Mouse (Mus musculus) left cerebral cortex, postnatal 14 days (tissue): ENCODE results near the gene Lhpp. TPM values are rescaled to one million over a fixed set of nuclear protein-coding genes. Genes with fewer than 3 reads are reported as not detected.

ENCODE experiments used
- DNase-seq, 2 experiments: peaks; one replicate each; pipeline ENCODE4 v3.0.0; 2021 to 2022; ENCODE audit warnings: low spot score in 2 of 2, mixed read lengths in 1 of 2
- intact Hi-C: fragments of 180-260 bp; cut with DNase I; formaldehyde crosslinking; loops from one replicate; pipeline ENCODE4 v1.15.1; 2025
- total RNA-seq, 2 experiments: library from RNA; stranded (reverse); gene quantifications; 2 replicates each; pipeline ENCODE4 v1.2.3; 2021

Gene Lhpp
- total RNA-seq, 2 experiments from 2014 or later, result 20.5 to 21.8 TPM

- no peak for DNase-seq
- intact Hi-C loops, result no loop called here
Observed at GRCm38 (mm10) chr7:132723906-132724305, 113.5 kb downstream of the Lhpp start.

DNA sequence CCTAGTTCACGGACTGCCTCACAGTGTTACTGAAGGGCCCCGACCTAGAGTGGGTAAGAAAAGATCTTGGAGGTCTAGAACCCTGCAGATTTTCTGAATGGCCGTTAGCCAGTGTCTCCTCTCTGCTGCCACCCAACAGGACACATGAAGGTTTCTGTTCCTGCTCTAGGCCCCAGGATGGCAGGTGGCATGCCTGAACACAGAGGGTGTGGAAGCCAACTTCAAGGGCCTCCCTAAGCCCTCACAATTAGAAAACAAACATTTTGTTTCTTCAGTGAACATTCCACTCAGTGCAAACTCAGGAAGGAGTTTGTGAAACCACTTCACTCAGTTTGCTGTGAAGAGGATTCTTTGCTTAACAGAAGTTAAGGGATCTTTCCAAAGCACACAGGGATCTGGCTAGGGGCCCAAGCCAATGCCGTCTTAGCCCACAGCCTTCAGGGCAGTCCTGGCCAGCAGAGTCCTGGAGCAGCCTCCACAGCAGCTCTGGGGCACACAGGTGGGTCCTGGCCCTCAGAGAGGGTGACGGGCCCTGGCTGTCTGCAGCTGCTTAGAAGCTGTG is 114.1 kb downstream of the Lhpp start:
- no peak for DNase-seq
- intact Hi-C loops, result no loop called here

DNA sequence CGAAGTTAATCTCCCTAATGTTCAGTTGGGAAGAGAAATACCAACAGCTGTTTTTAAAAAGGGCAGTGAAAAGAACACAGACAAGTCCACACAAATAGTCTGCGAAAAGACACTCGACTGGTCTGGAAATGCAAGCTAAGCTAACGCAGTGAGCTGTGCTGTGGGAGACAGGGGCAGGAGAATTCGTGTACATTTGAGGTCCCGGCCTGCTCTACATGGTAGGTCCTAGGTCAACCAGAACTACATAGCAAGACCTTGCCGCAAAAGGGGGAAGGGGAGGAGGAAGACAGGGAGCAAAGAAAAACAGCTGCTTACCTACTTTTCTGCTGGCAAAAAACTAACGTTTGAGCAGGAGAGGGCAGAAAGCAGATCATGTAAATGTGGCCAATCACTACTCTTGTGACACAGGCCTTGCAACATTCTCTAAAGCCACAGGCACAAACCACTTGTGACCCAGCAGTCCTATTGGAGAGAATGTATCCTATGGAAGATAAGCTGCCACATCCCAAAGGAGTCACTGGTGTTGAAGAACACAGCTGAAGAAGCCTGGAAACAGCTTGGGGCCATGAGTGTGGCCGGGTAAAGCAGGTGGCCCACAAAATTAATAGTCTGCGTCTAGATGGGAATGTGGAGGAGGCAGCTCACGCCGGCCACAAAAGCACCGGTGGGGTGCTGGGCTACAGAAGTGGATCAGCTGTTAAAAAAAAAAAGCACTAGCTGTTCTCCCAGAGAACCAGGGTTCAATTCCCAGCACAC is 115.8 kb downstream of the Lhpp start:
- no peak for DNase-seq

GRCm38 (mm10) chr7:132729093-132729831 is 118.8 kb downstream of the Lhpp start:
- intact Hi-C loops, result no loop called here

More for the DNA sequence above, 115.8 kb downstream of the Lhpp start:
- intact Hi-C loops, result no loop called here

DNA sequence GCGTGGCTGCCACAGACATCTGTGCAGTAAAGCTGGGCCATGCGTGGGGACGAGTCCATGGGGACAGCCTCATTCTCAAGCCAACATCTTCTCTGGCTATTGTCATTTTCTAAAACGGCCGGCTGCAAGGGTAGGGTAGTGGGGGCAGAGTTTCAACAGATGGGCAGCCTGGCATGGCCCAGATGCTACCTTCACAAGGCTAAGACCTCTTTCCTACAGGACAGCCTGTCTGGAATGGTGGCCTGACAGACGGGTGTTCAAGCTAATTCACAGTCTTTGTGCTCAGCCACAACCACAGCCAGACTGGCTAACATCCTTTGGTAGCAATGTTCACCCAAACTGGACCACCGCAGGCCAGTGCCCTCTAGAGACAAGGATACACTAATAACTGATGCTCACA is 120.1 kb downstream of the Lhpp start:
- intact Hi-C loops, result loop anchor here (5.0 kb wide), 1 partner anchor 73 kb away; no protein-coding TSS in a partner anchor
- no peak for DNase-seq

More at GRCm38 (mm10) chr7:132729093-132729831, 118.8 kb downstream of the Lhpp start:
- no peak for DNase-seq

DNA sequence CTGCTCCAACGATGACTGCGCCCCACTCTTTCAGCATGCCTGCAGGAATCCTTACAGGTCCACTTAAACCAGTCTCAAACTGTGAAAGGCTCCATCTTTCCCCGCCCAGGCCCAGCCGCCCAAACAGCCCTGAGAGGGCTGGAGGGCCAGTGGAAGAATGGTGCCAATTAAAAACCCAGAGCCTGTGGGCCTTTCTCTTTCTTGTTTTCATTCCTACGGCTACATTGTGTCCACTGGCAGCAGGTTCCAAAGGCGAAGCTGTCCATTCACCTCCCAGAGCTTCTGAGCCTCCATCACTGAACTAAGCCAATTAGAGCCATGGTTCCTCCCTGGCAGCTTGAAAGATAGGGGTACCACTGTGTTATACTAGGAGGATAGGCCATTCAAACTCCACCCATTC is 121.1 kb downstream of the Lhpp start:
- intact Hi-C loops, result loop anchor here (5.0 kb wide), 1 partner anchor 74 kb away; no protein-coding TSS in a partner anchor

GRCm38 (mm10) chr7:132732136-132732789 is 121.8 kb downstream of the Lhpp start:
- no peak for DNase-seq
- intact Hi-C loops, result loop anchor here (5.0 kb wide), 1 partner anchor 75 kb away; no protein-coding TSS in a partner anchor

More for the DNA sequence above, 121.1 kb downstream of the Lhpp start:
- no peak for DNase-seq

- intact Hi-C loops, result loop anchor here (5.0 kb wide), 1 partner anchor 76 kb away; no protein-coding TSS in a partner anchor
- DNase-seq, result no peak
Observed at GRCm38 (mm10) chr7:132733521-132733920, 123.1 kb downstream of the Lhpp start.

- intact Hi-C loops, result loop anchor here (5.0 kb wide), 1 partner anchor 77 kb away; no protein-coding TSS in a partner anchor
Observed at GRCm38 (mm10) chr7:132734222-132734621, 123.8 kb downstream of the Lhpp start.

DNA sequence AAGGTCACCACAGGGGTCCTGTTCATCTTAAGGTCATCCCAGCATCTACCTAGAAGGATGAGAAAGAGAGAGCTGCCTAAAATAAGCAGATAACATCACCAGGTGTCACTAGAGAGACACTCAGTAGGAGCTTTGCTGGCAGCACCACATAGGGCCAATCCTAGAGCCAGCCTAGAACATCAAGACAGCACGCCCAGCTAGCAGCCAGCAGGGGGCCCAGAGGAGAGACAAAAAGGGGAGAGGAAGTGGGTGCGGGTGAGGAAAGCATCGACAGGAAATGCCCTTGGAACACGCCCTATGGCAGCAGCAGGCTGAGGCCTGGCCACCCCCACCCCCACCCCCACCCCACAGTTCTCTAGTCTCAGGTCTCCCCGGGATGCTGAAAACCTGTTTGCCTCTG is 124.7 kb downstream of the Lhpp start:
- intact Hi-C loops, result no loop called here
- DNase-seq, result peak in 1 of 2 experiments; percentile 41

More at GRCm38 (mm10) chr7:132734222-132734621, 123.8 kb downstream of the Lhpp start:
- no peak for DNase-seq

DNA sequence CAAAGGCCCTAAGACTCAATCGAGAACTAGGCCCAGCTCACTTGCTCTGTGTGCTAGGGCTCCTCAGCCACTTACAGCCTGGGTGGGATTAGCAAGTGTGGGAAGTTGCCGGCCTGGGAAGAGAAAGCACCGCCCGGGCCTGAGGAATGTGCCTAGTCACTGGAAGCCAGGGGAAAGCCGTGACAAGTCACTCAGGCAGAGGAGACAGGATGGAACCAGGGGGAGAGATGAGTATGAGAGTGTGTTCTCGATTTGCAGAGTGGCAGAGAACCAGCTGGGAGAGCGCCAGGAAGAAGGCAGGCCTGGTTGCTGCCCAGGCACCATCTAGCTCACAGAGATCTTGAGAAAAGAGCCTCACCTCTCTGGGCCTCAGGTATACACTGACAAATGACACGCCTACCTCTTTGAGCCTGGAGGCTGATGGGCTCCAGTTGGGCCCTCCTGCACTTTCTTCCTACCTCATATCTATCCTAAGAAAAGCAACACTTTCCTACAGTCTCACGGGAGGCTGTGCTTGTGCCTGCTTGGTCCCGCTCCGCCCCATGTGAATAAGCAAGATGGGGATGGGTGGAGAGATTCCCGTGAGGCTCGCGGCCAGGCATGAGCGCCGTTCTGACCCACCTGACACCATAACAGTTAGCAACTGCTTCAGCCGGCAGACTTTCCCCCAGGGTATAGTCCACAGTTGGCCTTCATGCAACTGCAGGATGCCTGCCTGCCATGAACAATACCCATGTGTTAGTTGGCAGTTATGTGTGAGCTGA is 125.8 kb downstream of the Lhpp start:
- DNase-seq, result peak; percentile 60 to 64
- intact Hi-C loops, result no loop called here

DNA sequence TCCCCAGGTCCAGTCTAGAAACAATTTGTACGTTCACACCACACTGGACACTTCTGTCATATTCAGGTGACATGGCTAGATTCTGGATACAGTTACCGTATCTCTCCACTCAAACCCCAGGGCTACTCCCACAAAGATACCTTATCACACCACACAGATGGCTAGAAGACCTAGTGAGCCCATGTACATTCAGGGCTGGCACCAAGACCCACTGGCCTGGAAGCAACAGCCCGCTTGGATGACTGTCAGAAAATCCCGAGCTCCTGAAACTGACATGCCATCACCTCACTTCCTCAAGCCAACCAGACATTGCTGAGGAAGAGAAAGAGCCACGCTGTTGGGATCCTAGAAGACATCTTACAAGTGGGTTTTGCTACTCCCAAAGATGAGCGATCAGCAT is 128.4 kb downstream of the Lhpp start:
- intact Hi-C loops, result no loop called here
- DNase-seq, result no peak

DNA sequence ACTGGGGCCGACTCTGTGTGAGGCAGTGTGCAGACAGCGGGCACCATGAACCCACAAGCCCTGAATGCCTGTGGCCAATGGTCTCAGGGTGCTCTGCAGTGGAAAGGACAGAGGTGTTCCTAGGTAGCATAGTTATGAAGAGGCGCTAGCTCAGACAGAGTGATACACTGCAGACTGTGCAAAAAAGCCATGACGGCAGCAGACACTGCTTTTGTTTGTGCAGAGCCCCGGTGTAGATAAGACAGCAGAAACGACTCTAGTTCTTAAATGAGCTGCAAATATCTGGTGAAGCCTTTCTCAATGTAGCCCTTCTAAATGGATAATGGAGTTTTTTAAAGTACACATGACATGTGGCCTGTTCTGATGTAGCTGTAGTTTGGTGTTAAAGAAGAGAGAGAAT is 129.4 kb downstream of the Lhpp start:
- no peak for DNase-seq
- intact Hi-C loops, result no loop called here

GRCm38 (mm10) chr7:132742912-132743311 is 132.5 kb downstream of the Lhpp start:
- intact Hi-C loops, result no loop called here
- DNase-seq, result peak; percentile 30 to 41

DNA sequence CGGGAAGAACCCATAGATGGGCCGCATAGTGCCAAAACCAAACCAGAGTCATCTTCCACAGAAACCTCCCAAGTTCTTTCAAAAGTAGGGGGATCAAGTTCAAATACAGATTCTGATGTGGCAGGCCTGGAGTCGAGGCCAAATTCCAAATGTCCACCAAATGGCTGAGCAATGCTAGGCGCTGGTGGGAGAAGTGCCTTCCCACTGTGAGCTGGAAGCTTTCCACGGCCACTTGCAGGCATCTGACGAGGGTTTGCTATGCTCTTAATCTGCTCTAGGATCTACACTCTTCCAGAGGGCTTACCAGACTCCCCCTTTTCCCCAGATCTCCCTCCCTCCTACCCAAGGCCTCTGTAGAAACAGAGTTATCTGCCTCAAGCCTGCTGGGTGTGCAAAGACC is 136.7 kb downstream of the Lhpp start:
- intact Hi-C loops, result no loop called here
- DNase-seq, result no peak

GRCm38 (mm10) chr7:132748076-132748769 is 137.8 kb downstream of the Lhpp start:
- intact Hi-C loops, result no loop called here
- DNase-seq, result no peak

DNA sequence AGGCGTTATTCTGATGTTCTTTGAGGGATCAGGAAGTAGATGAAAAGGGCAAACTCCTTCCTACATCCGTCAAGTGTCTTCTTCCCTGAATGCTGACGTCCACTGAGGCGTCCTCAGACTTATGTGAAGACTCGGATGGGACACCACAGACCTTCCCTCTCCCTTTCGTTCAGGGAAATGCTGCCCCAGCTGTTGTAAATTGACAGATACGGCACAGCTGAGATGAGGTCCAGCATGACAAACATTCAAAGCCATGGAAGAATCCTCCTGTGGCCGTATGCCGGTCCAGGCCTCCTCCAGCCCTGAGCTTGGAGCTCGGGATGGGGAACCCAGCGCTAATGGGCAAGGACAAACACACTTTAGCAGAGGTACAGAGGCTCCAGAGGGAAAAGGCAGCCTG is 139.1 kb downstream of the Lhpp start:
- intact Hi-C loops, result no loop called here
- no peak for DNase-seq

DNA sequence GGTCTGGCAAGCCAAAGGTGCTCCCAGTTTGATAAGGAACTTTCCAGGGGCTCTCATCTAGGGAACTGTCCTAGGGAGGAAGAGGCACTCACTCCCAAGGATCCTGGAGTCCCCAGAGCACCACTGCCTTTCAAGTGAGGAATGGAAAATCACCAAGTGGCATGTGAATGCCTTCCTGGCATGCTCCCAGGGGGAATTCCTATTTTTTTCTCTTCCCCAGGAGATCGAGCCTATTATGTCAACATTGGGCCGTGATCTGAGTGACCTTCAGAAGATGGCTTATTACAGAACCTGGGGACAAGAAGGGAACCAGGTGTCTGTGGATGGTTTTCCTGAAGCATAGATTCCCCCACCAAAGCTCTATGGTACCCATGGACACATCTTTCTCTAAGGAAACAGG is 141.3 kb downstream of the Lhpp start:
- DNase-seq, result no peak
- intact Hi-C loops, result no loop called here
